Mouse (Mus musculus): ENCODE data around the gene Def6.

GRCm38 (mm10) chr17:28242296-28242695 lies 34.7 kb downstream of the Def6 start:
- TF ChIP-seq ZNF384 (IDR thresholded peaks at IDR 0.05; ENCODE audit: low read depth, low read length) (no peak), CHD2 (IDR thresholded peaks at IDR 0.05; ENCODE audit: low read depth, low read length) (no peak), ZC3H11A (IDR thresholded peaks at IDR 0.05; ENCODE audit: borderline replicate concordance, low read depth, low read length) (no peak), MAFK (IDR thresholded peaks at IDR 0.05; ENCODE audit: insufficient read depth, low read depth, low read length) (no peak)

Measured in ES-E14 (cell line).